Mouse (Mus musculus) gastrocnemius, postnatal 10 days (tissue): ENCODE measurements around the gene Park7. TPM values are rescaled to one million over a fixed set of nuclear protein-coding genes. Genes with fewer than 3 reads are reported as not detected.

ENCODE experiments used
- total RNA-seq, 2 experiments: library from RNA; stranded (reverse); gene quantifications; 2 replicates each; pipeline ENCODE4 v1.2.3; 2021

Gene Park7
- total RNA-seq, 2 experiments from 2014 or later, result 427 to 492 TPM

Other genes with a start within 250 kb of the Park7 start
- 10 to 100 TPM; 17.4 to 23.6 TPM for gene Errfi1, start 60.5 kb downstream of the Park7 start, total RNA-seq
- gene Tnfrsf9, start 125 bp upstream of the Park7 start, total RNA-seq, result under 1 TPM in 1 of 2 experiments, not detected in 1; 0.27 TPM
- not detected for gene Uts2, start 82.7 kb upstream of the Park7 start, total RNA-seq
- gene Per3, start 130.2 kb upstream of the Park7 start, total RNA-seq, result 10 to 100 TPM; 15.5 to 17.0 TPM
- 10 to 100 TPM; 62.2 to 65.4 TPM for gene Vamp3, start 143.5 kb upstream of the Park7 start, total RNA-seq
- not detected for gene Gm13090, start 175.1 kb upstream of the Park7 start, total RNA-seq